Mouse (Mus musculus) liver, embryonic 14.5 days (tissue): ENCODE results near the gene Gm1043. TPM values are rescaled to one million over a fixed set of nuclear protein-coding genes. Genes with fewer than 3 reads are reported as not detected.
A peak's percentile ranks its signal among the peaks of the same experiment; 100 is the strongest.

Experiments
- ATAC-seq: fragments of 200-750 bp; cut with Nextera tagmentation; 2 replicates; pipeline ENCODE4 v1.8.0; 2017; ENCODE audit warnings: moderate number of reproducible peaks, mild to moderate bottlenecking, moderate library complexity; ENCODE audit not compliant: insufficient read depth
- DNase-seq, 3 experiments: peaks; one replicate each; pipeline ENCODE4 v3.0.0-alpha.2; 2012 to 2013; ENCODE audit warnings: low read depth in 3 of 3, low spot score in 3 of 3
- H3K27ac ChIP-seq: fragments of 300-500 bp; sonication (generic); 2 replicates; pipeline ENCODE4 v1.5.1; 2014; ENCODE audit warnings: moderate library complexity, mild to moderate bottlenecking, control low read depth, inconsistent platforms
- H3K27me3 ChIP-seq: fragments of 300-500 bp; sonication (generic); 2 replicates; pipeline ENCODE4 v1.6.1; 2014; ENCODE audit warnings: mild to moderate bottlenecking, low read length, moderate library complexity; ENCODE audit not compliant: control insufficient read depth, insufficient read depth
- H3K36me3 ChIP-seq: fragments of 300-500 bp; sonication (generic); replicated peaks from 2 replicates; pipeline ENCODE4 v1.6.1; 2014; ENCODE audit warnings: low read depth; ENCODE audit not compliant: control insufficient read depth, insufficient read depth
- H3K4me1 ChIP-seq, 2 experiments: fragments of 200-500 bp in 1 of 2; fragments of 300-500 bp in 1 of 2; sonication (generic) in 1 of 2; replicated peaks; 2 replicates each; pipeline ENCODE4 v1.6.1; 2012 to 2014; ENCODE audit warnings: antibody characterized with exemption in 1 of 2, inconsistent platforms in 1 of 2, low read length in 1 of 2; ENCODE audit not compliant: control insufficient read depth in 2 of 2, insufficient read depth in 2 of 2
- H3K4me2 ChIP-seq: fragments of 300-500 bp; sonication (generic); 2 replicates; pipeline ENCODE4 v1.6.1; 2014; ENCODE audit warnings: low read depth, mild to moderate bottlenecking, control low read depth, moderate library complexity
- H3K4me3 ChIP-seq, 2 experiments: fragments of 200-500 bp in 1 of 2; fragments of 300-500 bp in 1 of 2; sonication (generic) in 1 of 2; 2 replicates each; pipeline ENCODE4 v1.5.1; 2012 to 2014; ENCODE audit warnings: low read depth in 2 of 2, low read length in 2 of 2, mild to moderate bottlenecking in 2 of 2, control low read depth in 1 of 2, inconsistent platforms in 1 of 2, moderate library complexity in 1 of 2; ENCODE audit not compliant: insufficient read depth in 1 of 2
- H3K9ac ChIP-seq: fragments of 300-500 bp; sonication (generic); replicated peaks from 2 replicates; pipeline ENCODE4 v1.6.1; 2014; ENCODE audit warnings: mild to moderate bottlenecking, control low read depth, moderate library complexity
- H3K9me3 ChIP-seq: fragments of 300-500 bp; sonication (generic); 2 replicates; pipeline ENCODE4 v1.6.1; 2016; ENCODE audit warnings: low read length, mixed read lengths; ENCODE audit not compliant: control insufficient read depth
- CTCF ChIP-seq: IDR thresholded peaks from 2 replicates; pipeline ENCODE4 v1.5.1; 2016; ENCODE audit warnings: antibody characterized with exemption, low read depth, control low read depth
- EP300 ChIP-seq: IDR thresholded peaks from 2 replicates; pipeline ENCODE4 v1.6.1; 2016; ENCODE audit warnings: antibody characterized with exemption, low read depth
- WGBS: fragments of 180-500 bp; shearing (Covaris S2); extraction: QIAGEN DNeasy Blood & Tissue Kit; methylation state at CpG from one replicate; pipeline ENCODE4 v1.1.7; 2014; ENCODE audit not compliant: insufficient replicate concordance; 5-methylcytosine and 5-hydroxymethylcytosine counted together
- polyA plus RNA-seq, 2 experiments: library from polyadenylated mRNA; depleted of rRNA in 1 of 2; stranded (reverse) in 1 of 2; unstranded in 1 of 2; fragments of >200 nt; fragmentation: Nextera tagmentation in 1 of 2; extraction: Ambion mirVana in 1 of 2; gene quantifications; 2 replicates each; pipeline versions ENCODE4 v1.2.1 to v1.2.3; 2012 to 2014

The Gm1043 gene
- polyA plus RNA-seq, 2 experiments: not detected

DNA sequence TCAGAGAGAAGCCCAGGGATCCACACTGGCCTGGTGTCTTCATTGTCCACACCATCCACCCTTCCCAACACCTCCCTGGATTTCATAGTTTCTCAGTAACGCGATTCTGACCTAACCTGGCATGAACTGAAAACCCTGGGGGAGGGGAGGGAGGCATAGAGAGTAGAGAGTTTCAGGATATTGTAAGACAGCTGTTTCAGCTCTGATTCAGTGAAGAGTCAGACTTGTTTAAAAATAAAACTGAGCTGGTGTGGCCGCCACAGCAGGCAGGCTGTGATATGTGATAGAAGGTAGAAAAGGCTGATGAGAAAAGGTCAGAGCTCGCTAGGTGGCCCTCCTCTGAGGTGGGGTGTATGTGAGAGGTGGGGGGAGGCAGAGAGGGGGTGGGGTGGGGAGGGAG is 93.6 kb downstream of the Gm1043 start:
- H3K9me3 ChIP-seq: no peaks in the 10 kb centered on the region
- H3K4me1 ChIP-seq: no peaks in the 10 kb centered on the region
- H3K36me3 ChIP-seq: no peaks in the 10 kb centered on the region
- WGBS: 65% methylated on average over 4 of the region's 4 CpGs
- no peak for DNase-seq
- H3K27ac ChIP-seq: no peak overlapping the region
- no peaks in the 10 kb centered on the region for H3K27me3 ChIP-seq
- ATAC-seq: no peak
- H3K9ac ChIP-seq: no peak overlapping the region
- no peak overlapping the region for H3K4me2 ChIP-seq
- H3K4me3 ChIP-seq: no peak overlapping the region
- TF ChIP-seq CTCF: no peak
- no peak for TF ChIP-seq EP300

DNA sequence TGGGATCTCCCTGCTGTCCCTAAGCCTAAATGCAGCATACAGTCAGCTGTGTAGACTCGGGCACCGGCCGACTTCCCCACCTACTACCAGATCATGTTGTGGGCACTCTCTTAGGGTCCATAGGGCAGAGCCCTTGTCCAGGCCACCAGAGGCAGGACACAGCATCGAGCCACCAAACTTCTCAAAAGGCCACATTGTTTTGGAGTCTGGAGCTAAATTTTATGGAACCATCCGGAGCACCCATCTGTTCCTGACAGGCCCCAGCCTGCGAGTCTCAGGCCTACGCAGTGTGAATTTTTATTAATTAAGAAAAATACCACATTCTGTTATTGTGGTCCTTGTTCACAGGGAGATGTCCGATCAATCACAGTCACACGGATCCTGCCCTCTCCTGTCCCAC is 94.7 kb downstream of the Gm1043 start:
- no peak for TF ChIP-seq CTCF
- TF ChIP-seq EP300: no peak

DNA sequence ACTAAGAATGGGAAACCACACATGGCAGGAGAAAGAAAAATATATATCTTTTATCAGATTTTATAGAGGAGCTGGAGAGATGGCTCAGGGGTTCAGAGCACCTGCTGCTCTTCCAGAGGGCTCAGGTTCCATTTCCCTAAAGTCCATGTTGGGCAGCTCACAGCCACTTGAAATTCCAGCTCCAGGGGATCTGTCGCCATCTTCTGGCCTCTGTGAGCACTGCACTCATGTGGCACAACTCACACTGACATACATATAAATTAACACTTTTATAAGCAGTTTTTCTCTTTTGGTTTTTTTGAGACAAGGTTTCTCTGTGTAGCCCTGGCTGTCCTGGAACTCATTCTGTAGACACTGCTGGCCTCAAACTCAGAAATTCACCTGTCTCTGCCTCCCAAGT is 95.5 kb downstream of the Gm1043 start:
- no peak overlapping the region for H3K4me3 ChIP-seq
- WGBS: 44% methylated on average over 1 of the region's 1 CpGs
- no peaks in the 10 kb centered on the region for H3K9me3 ChIP-seq
- TF ChIP-seq CTCF (peak; percentile 43; the same call in 1 of the 2 replicates), EP300 (no peak)
- H3K27ac ChIP-seq: no peak overlapping the region
- H3K27me3 ChIP-seq: no peaks in the 10 kb centered on the region
- H3K36me3 ChIP-seq: no peaks in the 10 kb centered on the region
- H3K4me2 ChIP-seq: no peak overlapping the region
- no peak overlapping the region for H3K9ac ChIP-seq
- DNase-seq (no peak), ATAC-seq (no peak)
- H3K4me1 ChIP-seq: no peaks in the 10 kb centered on the region

More for the DNA sequence above, 94.7 kb downstream of the Gm1043 start:
- WGBS: 74% methylated on average over 9 of the region's 9 CpGs
- Histone ChIP-seq H3K4me1 (no peaks in the 10 kb centered on the region), H3K9me3 (no peaks in the 10 kb centered on the region), H3K27ac (no peak overlapping the region), H3K27me3 (no peaks in the 10 kb centered on the region), H3K4me2 (no peak overlapping the region), H3K4me3 (no peak overlapping the region), H3K9ac (no peak overlapping the region), H3K36me3 (no peaks in the 10 kb centered on the region)
- DNase-seq (no peak), ATAC-seq (no peak)

DNA sequence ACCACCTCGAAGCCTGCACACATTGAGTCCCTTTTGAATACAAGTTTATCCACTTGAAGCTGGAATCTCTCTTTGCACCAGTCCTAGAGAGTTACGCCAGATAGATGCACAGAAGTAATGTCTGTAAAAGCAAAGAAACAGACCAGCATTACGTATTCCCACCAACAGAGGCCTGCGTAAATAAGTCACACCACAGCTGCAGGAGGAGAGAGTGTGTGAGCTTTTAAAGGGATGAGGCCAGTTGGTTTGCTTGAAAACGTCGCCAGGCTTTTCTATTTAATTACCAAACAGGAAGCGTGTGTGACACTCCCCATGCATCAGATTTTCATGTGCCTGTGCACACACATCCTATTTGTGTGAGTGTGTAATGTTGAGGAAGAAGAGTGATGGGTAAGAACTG is 99.4 kb downstream of the Gm1043 start:
- WGBS: 49% methylated on average over 7 of the region's 7 CpGs
- H3K27ac ChIP-seq: no peak overlapping the region
- ATAC-seq (no peak), DNase-seq (no peak)
- H3K4me1 ChIP-seq: no peaks in the 10 kb centered on the region
- TF ChIP-seq CTCF (no peak), EP300 (no peak)
- H3K9me3 ChIP-seq: no peaks in the 10 kb centered on the region
- no peak overlapping the region for H3K4me3 ChIP-seq
- no peaks in the 10 kb centered on the region for H3K27me3 ChIP-seq
- H3K4me2 ChIP-seq: no peak overlapping the region
- H3K36me3 ChIP-seq: no peaks in the 10 kb centered on the region
- H3K9ac ChIP-seq: no peak overlapping the region

DNA sequence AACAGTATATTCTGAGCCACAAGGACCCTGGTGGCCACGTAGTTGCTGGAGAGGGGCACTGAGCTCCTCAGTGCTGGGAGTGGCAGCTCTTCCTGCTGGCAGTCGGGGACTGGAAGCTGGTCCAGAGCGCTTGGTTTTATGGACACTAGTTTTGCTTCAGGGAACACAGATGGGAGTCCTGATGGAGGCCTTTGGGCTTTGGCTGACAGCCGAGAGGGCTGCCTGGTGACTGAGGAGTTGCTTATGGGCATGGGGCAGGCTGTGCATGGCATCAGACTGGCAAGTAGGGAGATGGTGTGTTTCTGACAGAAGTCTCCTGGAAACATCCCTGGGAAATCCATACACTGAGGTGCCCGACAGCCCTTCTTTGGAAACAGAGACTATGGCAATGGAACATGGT is 105.2 kb downstream of the Gm1043 start:
- ATAC-seq: no peak
- no peaks in the 10 kb centered on the region for H3K4me1 ChIP-seq
- no peak overlapping the region for H3K4me2 ChIP-seq
- TF ChIP-seq CTCF (no peak), EP300 (no peak)
- H3K4me3 ChIP-seq: no peak overlapping the region
- H3K36me3 ChIP-seq: no peaks in the 10 kb centered on the region
- H3K27ac ChIP-seq: no peak overlapping the region
- 50% methylated on average over 5 of the region's 5 CpGs for WGBS
- no peaks in the 10 kb centered on the region for H3K9me3 ChIP-seq
- no peak for DNase-seq
- H3K27me3 ChIP-seq: no peaks in the 10 kb centered on the region
- H3K9ac ChIP-seq: no peak overlapping the region

DNA sequence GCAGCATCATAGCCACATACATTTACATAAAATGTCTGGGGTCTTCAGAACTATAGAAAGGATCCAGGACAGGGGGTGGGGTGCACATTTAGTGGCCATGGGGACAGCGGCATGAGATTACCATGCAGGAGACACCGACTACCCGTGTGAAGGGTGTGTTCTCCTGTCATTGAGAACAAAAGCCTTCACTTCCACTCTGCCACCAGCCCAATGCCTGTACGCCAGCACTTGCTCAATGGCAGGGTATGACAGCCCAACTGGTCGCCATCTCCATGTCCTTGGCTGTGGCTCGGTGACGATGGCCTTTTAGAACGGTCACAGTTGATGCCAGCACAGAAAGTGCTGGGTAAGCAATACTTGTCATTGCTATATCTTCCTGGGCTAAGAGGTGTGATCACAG is 111.0 kb downstream of the Gm1043 start:
- no peaks in the 10 kb centered on the region for H3K27me3 ChIP-seq
- 60% methylated on average over 8 of the region's 8 CpGs for WGBS
- no peak for DNase-seq

More for the DNA sequence above, 111.0 kb downstream of the Gm1043 start:
- no peak overlapping the region for H3K27ac ChIP-seq
- no peaks in the 10 kb centered on the region for H3K4me1 ChIP-seq
- no peaks in the 10 kb centered on the region for H3K36me3 ChIP-seq
- no peak overlapping the region for H3K9ac ChIP-seq
- no peaks in the 10 kb centered on the region for H3K9me3 ChIP-seq
- H3K4me2 ChIP-seq: no peak overlapping the region
- no peak overlapping the region for H3K4me3 ChIP-seq
- ATAC-seq: no peak
- TF ChIP-seq CTCF: no peak
- no peak for TF ChIP-seq EP300
